Mouse (Mus musculus): ENCODE data around the gene Snf8.

Gene Snf8

DNA sequence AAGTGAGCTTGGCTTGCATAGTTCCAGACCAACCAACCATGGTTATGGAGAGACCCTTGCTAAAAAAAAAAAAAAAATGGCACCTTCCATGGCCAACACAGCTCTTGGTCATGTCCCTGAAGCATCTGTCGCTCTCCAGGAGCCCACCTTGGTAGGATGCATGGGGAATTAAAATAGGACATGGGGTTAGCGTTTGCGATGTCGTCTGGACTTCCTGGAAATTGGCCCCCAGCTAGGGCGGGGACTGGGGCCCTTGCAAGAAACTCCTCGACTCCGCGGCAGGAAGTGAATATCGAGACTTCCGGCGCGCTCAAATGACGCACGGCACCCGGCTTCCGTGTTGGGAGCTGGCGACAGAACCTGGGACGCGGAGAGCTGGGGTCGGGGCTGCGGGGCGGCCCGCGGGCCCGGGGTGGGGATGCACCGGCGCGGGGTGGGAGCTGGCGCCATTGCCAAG, at the start of gene Snf8:
Snf8 (plus strand) TSS at position 290 of the 457 bp plus-strand sequence.
- DNase-seq (ENCODE audit: low spot score in 2 of 2), result peak; percentile 90 to 96

DNA sequence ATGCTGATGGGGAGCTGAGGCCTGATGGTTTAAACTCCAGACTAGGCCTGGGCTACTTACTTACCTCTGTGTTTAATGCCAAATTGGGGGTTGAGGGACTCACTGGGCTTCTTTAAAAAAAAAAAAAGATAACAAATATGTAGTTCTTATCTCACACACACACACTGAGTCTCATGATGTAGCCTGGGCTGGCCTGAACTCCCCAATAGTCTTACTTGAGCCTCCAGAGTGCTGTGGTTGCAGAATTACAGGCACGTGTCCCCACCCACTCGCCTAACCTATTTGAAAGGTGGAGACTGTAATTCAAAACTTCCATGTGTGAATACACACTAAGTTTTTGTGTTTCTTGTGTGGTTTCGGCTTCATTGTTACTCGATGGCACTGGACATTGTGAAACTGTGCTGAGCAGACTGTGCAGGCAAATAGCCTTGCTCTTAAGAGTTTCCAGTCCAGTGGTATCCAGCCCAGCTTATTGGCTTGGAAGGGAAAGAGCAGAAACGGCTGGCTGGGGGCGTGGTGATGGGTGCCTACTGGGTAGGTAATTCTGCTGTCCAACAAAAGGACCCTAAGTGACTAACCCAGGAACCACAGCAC, 46.7 kb upstream of the Snf8 start:
- no peak for DNase-seq (ENCODE audit: low spot score in 2 of 2)

DNA sequence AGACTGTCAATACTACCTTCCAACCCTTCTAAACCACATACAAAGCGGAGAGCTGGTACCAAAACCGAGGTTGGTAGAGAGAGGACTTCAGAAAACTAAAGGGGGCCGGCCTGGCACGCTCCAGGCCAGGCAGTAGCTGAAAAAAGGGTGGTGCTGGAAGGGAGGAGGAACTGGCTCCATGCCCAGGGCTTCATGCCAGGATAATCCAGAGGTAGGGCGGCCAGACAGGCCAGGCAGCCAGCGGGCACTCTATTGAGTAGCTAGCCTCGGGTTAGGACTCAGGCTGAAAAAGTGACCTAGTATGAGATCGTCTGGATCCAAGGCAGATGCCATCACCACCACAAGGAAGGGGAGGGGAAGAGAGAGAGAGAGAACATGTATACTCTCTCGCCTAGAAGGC, 46.2 kb upstream of the Snf8 start:
- peak; percentile 63 to 73 for DNase-seq (ENCODE audit: low spot score in 2 of 2)

DNA sequence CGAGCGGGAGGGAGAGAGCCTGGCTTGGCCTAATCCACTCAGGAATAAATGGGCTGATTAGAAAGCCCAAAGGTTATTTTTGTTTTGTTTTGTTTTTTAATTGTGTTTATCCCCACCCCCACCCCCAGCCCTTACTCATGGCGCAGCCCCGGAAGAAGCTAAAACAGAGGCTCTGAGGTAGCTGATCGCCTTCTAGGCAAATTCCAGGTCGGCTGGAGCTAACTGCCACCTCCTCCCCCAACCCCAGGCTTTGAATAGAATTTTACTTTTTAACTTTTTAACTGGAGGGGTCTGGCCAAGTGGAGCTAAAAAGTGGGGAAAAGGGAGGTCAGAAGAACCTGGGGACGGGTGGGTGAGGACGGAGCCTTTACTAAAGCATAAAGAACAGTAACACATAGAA, 44.8 kb upstream of the Snf8 start:
- DNase-seq (ENCODE audit: low spot score in 2 of 2), result no peak

DNA sequence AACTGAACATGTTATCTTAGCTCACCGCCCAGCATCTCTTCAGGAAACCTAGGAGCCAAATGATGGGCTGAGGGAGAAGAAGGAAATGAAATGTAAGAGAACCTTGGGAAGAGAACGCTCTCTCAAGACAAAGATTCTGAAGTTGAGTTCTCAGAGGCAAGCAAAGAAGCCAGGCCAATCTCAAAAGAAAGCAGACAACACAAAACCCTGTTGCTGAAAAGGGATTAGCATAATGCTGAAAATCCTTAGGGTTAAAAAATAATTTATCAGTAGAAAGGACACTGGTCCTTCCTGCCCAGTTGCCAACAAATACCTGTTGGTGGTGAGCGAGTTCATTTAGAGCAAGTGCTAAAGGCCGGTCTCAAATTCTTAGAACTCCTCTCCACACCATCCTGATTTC, 44.3 kb upstream of the Snf8 start:
- DNase-seq (ENCODE audit: low spot score in 2 of 2), result no peak

- peak in 1 of 2 experiments; percentile 10 for DNase-seq (ENCODE audit: low spot score in 2 of 2)
Measured at GRCm38 (mm10) chr11:95990886-95991708, 43.6 kb upstream of the Snf8 start.

DNA sequence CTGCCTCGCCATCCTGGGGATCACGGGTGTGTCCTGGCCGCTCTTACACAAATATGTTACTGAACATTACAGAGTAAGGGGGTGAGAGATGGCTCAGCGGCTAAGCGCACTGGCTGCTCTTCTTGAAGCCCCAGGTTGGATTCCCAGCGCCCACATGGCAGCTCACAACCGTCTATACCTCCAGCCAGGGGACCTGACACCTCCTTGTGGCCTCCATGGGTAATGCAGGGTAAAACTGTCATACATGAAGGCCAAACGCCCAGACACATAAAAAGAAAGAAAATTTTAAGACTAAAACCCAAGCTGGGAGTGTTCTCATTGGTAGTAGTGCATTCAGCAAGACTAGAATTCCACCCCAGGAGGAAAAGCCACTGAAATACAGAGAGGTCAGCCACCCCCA, 40.5 kb upstream of the Snf8 start:
- no peak for DNase-seq (ENCODE audit: low spot score in 2 of 2)

- no peak for DNase-seq (ENCODE audit: low spot score in 2 of 2)
Measured at GRCm38 (mm10) chr11:96003100-96003900, 31.4 kb upstream of the Snf8 start.

DNA sequence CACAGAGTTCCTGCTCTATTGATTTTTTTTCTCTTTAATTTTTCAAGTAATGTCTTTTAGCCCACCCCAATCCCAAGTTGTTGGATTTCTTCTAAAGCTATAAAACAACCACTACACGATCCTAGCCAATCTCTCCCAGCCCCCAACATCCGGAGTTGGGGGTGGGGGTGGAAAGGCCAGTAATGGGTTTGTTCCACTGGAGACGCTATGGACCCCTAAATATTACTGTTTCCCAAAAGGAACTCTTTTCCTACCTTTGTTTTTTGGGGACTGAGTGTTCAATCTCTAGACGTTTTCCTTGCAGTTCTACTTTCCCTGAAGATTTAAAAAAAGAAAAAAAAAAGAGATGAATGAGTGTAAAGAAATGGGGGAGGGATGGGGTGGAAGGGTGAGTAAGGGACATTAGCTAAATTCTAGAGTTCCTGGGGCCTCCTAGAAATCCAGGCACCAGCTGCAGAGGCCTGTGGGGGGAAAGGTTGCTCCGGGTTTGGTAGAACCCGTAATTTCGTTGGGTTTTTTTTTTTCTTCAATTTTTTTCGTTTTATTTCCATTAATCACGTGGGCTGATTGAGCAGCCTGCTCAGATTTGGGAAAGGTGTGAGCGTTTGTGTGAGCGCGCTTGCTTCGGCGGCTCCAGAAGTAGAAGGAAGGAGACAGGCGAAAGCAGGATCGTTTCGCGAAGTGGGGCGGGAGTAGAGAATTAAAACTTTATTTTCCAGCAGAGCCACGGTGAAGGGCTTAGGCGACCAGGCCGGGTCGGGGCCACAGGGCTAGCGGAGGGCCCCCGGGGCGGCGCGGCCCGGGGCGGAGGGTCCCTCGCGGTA, 30.5 kb upstream of the Snf8 start:
- DNase-seq (ENCODE audit: low spot score in 2 of 2), result no peak

DNA sequence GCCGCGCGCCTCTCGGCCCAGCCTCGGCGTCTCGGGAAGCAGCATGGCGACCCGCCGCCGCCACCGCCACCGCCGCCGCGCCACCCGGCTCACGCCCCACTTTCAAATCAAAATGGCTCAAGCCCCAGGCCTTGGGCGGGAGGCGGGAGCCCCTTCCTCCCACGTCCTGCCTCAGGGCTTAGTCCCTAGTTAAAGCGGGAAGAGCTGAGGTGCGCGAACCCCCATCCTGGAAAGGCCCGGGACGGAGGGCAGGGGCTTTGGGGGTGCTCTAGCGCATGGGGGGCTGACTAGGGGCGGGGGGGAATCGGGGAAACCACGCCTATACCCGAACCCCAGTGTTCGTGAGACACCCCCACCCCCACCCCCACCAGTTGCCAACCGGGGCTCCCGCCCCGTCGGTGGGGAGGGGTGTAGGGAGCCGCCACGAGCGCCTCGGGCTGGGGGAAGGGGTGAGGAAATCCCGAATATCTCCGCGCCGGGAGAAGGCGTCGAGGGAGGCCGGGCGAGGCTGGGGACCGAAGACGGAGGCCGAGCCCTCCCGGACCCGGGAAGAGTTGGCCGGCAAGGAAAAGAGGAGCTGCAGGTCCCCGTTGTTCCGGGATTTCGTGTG, 29.8 kb upstream of the Snf8 start:
- peak in 1 of 2 experiments; percentile 62 for DNase-seq (ENCODE audit: low spot score in 2 of 2)

DNA sequence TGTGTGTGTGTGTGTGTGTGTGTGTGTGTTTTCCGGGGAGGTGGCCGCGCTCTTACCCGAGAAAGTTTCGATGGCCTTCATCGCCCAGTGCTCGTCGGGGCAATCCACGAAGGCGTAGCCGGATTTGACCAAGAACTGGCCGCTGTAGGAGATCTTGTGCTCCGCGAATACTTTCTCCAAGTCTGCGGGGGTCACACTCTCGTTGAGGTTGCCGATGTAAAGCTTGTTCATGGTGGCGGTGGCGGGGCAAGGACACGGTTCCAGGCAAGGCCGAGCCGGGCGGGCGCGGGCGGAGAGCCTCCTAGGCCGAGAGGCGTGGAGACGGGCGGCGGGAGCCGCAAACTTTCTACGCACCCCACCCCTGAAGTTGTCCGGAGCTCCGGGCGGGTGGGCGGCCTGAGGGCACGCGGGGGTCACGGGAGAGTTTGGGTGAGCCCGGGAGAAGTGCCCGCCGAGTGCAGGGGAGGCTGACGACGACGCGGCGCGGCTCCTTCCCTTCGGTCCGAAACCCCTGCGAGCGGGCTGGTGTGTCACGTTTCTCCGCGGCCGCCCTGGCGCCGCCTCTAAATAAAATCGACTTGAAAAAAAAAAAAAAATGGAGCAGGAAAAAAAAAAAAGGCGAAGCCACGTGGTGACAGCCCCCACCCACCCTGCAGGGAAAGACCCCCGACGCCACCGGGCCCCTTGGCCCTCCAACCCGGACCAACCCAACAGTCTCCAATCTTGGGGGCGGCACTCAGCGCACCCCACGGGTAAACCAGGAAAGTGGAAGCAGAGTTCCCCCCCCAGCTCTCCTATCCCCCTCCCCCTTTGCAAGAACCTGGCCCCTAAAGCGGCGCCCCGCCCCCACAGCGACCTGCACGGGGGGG, 29.0 kb upstream of the Snf8 start, which contains the start of gene Igf2bp1:
Igf2bp1 (minus strand) TSS at position 538 of the 869 bp plus-strand sequence.
- peak in 1 of 2 experiments; percentile 70 for DNase-seq (ENCODE audit: low spot score in 2 of 2)

DNA sequence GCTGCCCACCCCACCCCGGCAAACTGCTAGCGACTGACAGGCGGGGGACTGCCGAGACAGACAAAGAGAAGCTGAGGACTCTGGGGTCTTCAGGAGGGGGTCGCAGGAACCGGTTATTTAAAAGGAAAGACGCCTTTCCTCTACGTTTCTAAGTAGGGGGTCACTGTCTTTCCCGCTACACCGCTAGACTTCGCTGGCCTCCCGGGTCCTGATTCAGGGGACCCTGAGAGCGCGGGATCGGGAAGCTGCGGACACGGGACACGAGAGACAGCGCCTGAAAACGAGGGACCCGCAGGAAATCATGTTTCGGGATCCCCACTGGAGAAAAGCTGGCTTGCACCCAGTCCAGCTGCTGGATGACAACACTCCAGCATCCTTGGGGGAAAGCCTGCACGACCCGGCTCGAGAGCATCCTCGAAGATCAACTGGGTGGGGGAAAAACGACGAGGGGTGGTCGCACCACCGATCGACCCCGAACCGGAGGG, 28.3 kb upstream of the Snf8 start:
- peak in 1 of 2 experiments; percentile 61 for DNase-seq (ENCODE audit: low spot score in 2 of 2)

- DNase-seq (ENCODE audit: low spot score in 2 of 2), result peak in 1 of 2 experiments; percentile 65
Measured at GRCm38 (mm10) chr11:96006852-96007515, 27.7 kb upstream of the Snf8 start.

- no peak for DNase-seq (ENCODE audit: low spot score in 2 of 2)
Measured at GRCm38 (mm10) chr11:96007516-96008235, 27.0 kb upstream of the Snf8 start.

DNA sequence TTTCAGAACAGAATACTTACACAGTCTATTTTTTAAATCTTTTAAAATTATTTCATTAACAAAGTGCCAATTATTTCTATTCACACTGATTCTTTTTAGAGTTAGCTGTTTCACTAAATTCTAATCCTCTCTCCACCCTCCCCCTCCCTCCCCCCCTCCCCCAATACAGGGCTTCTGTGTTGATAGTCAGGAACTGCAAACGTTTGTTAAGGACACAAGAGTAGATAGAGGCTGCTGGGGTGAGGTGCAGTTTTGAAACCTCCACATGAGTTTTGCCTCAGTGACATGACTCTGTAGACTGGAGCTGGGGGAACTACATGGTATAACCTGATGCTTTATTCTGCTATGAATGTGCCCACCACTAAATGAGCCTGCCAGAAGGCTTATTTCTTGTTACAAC, 25.9 kb upstream of the Snf8 start:
- DNase-seq (ENCODE audit: low spot score in 2 of 2), result no peak

GRCm38 (mm10) chr11:96011982-96012381, 22.7 kb upstream of the Snf8 start:
- no peak for DNase-seq (ENCODE audit: low spot score in 2 of 2)

DNA sequence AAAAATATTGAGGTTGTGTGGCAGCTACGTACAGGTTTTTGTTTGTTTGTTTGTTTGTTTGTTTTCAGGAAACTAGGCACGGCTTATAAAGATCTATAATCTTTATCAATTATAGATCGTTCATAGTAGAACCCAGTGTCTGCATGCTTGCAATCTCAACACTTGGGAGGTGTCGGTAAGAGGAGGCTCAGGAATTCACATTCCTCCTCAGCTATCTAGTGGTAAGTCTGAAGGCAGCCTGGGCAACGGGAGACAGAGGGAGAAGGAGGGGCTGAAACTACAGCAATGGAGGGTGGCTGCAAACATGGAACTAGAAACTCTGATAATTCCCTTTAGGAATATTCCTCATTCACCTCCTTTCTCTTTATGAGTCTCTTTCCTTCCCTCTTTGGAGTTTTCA, 19.3 kb upstream of the Snf8 start:
- no peak for DNase-seq (ENCODE audit: low spot score in 2 of 2)

DNA sequence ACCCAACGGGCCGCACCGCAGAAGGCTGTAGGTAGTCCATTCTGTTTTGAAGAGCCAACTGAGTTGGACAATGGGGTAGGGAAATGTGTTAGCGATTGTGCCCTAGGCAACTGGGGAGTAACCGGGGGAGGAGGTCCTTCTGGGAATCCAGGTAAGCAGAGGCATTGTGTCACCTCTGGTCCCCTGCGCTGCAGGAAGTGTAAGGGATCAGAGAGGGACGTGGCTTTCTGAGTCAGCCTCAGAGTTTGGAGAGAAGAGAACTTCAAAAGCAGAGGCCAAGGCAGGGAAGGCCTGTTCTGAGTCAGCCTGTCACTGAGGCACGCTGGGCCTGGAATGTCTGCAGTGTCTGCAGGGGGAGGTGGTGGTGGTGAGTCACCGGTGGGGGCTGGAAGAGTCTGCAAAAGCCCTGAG, 16.7 kb upstream of the Snf8 start:
- DNase-seq (ENCODE audit: low spot score in 2 of 2), result no peak

- no peak for DNase-seq (ENCODE audit: low spot score in 2 of 2)
Measured at GRCm38 (mm10) chr11:96020622-96021021, 14.1 kb upstream of the Snf8 start.

All from spleen, postnatal 4 days (tissue).